Mouse (Mus musculus): ENCODE measurements at regions not wholly inside any gene's neighbourhood (a gene's known extent, or its start where the extent isn't known, plus 50 kb on each side); places are given as distances from the start of the nearest gene placed in this dataset.

GRCm38 (mm10) chr5:90065884-90066615 lies 157.8 kb downstream of the Cox18 start:
- Histone ChIP-seq H3K36me3 (ENCODE audit: control insufficient read depth in 1 of 2, insufficient read depth in 2 of 2, low read length in 2 of 2) (no peaks in the 10 kb centered on the region), H3K27me3 (ENCODE audit: control insufficient read depth in 1 of 2, insufficient read depth in 2 of 2, low read length in 2 of 2) (no peaks in the 10 kb centered on the region), H3K4me1 (ENCODE audit: control insufficient read depth in 1 of 2, insufficient read depth in 2 of 2, low read length in 2 of 2) (no peaks in the 10 kb centered on the region), H3K9me3 (replicated peaks; ENCODE audit: insufficient read depth, low read length) (no peaks in the 10 kb centered on the region), H3K4me3 (ENCODE audit: control insufficient read depth in 1 of 2, insufficient read depth in 1 of 2, low read depth in 2 of 2, low read length in 2 of 2) (no peak overlapping the region), H3K79me2 (ENCODE audit: control insufficient read depth, insufficient read depth, low read length, poor library complexity) (no peaks in the 10 kb centered on the region), H3K9ac (ENCODE audit: control insufficient read depth, low read depth, low read length, poor library complexity, severe bottlenecking) (no peak overlapping the region), H3K27ac (ENCODE audit: control insufficient read depth, low read depth, low read length) (no peak overlapping the region)
- peak; percentile 16 for DNase-seq (ENCODE audit: low read depth, low spot score)
- TF ChIP-seq KAT2A (conservative IDR thresholded peaks at IDR 0.05; ENCODE audit: low read depth, low read length), result no peak
- no peak for TF ChIP-seq ZMIZ1 (IDR thresholded peaks at IDR 0.05; ENCODE audit: low read depth, low read length)
- TF ChIP-seq ZNF384 (IDR thresholded peaks at IDR 0.05; ENCODE audit: low read depth, low read length), result peak; percentile 78

GRCm38 (mm10) chr5:90055686-90056085 lies 168.1 kb downstream of the Cox18 start:
- H3K27me3 ChIP-seq (ENCODE audit: control insufficient read depth in 1 of 2, insufficient read depth in 2 of 2, low read length in 2 of 2), result no peaks in the 10 kb centered on the region
- H3K9me3 ChIP-seq (replicated peaks; ENCODE audit: insufficient read depth, low read length), result no peaks in the 10 kb centered on the region
- no peaks in the 10 kb centered on the region for H3K79me2 ChIP-seq (ENCODE audit: control insufficient read depth, insufficient read depth, low read length, poor library complexity)
- no peak overlapping the region for H3K4me3 ChIP-seq (ENCODE audit: control insufficient read depth in 1 of 2, insufficient read depth in 1 of 2, low read depth in 2 of 2, low read length in 2 of 2)
- no peak overlapping the region for H3K9ac ChIP-seq (ENCODE audit: control insufficient read depth, low read depth, low read length, poor library complexity, severe bottlenecking)
- peak; percentile 39; the same call in 1 of the 2 replicates for TF ChIP-seq ZC3H11A (IDR thresholded peaks at IDR 0.05; ENCODE audit: low read depth, low read length)
- no peak for TF ChIP-seq MAX (IDR thresholded peaks at IDR 0.05; ENCODE audit: low read length)
- TF ChIP-seq RAD21 (IDR thresholded peaks at IDR 0.05; ENCODE audit: low read depth, low read length), result peak; percentile 53
- no peak for TF ChIP-seq USF1 (IDR thresholded peaks at IDR 0.05; ENCODE audit: low read depth, low read length)
- peak; percentile 71 for TF ChIP-seq SMC3 (IDR thresholded peaks at IDR 0.05; ENCODE audit: low read depth, low read length)
- peak; percentile 49 to 69 (median 64) for TF ChIP-seq CTCF (IDR thresholded peaks at IDR 0.05 in 2 of 3, conservative IDR thresholded peaks at IDR 0.05 in 1 of 3; ENCODE audit: control insufficient read depth in 1 of 3, insufficient read depth in 1 of 3, low read depth in 2 of 3, low read length in 3 of 3, poor library complexity in 1 of 3, severe bottlenecking in 1 of 3)
- H3K4me1 ChIP-seq (ENCODE audit: control insufficient read depth in 1 of 2, insufficient read depth in 2 of 2, low read length in 2 of 2), result no peaks in the 10 kb centered on the region
- DNase-seq (ENCODE audit: low read depth, low spot score), result peak; percentile 28
- H3K27ac ChIP-seq (ENCODE audit: control insufficient read depth, low read depth, low read length), result no peak overlapping the region
- no peaks in the 10 kb centered on the region for H3K36me3 ChIP-seq (ENCODE audit: control insufficient read depth in 1 of 2, insufficient read depth in 2 of 2, low read length in 2 of 2)

GRCm38 (mm10) chr5:90052516-90052915 lies 169.4 kb upstream of the Adamts3 start:
- H3K9ac ChIP-seq (ENCODE audit: control insufficient read depth, low read depth, low read length, poor library complexity, severe bottlenecking), result no peak overlapping the region
- no peaks in the 10 kb centered on the region for H3K27me3 ChIP-seq (ENCODE audit: control insufficient read depth in 1 of 2, insufficient read depth in 2 of 2, low read length in 2 of 2)
- H3K4me3 ChIP-seq (ENCODE audit: control insufficient read depth in 1 of 2, insufficient read depth in 1 of 2, low read depth in 2 of 2, low read length in 2 of 2), result no peak overlapping the region
- H3K4me1 ChIP-seq (ENCODE audit: control insufficient read depth in 1 of 2, insufficient read depth in 2 of 2, low read length in 2 of 2), result no peaks in the 10 kb centered on the region
- H3K36me3 ChIP-seq (ENCODE audit: control insufficient read depth in 1 of 2, insufficient read depth in 2 of 2, low read length in 2 of 2), result no peaks in the 10 kb centered on the region
- H3K9me3 ChIP-seq (replicated peaks; ENCODE audit: insufficient read depth, low read length), result no peaks in the 10 kb centered on the region
- H3K27ac ChIP-seq (ENCODE audit: control insufficient read depth, low read depth, low read length), result no peak overlapping the region
- no peaks in the 10 kb centered on the region for H3K79me2 ChIP-seq (ENCODE audit: control insufficient read depth, insufficient read depth, low read length, poor library complexity)
- TF ChIP-seq CHD1 (IDR thresholded peaks at IDR 0.05; ENCODE audit: low read depth, low read length), result no peak
- TF ChIP-seq SMC3 (IDR thresholded peaks at IDR 0.05; ENCODE audit: low read depth, low read length), result no peak
- no peak for TF ChIP-seq USF1 (IDR thresholded peaks at IDR 0.05; ENCODE audit: low read depth, low read length)
- TF ChIP-seq RCOR1 (IDR thresholded peaks at IDR 0.05; ENCODE audit: low read depth, low read length), result no peak
- no peak for DNase-seq (ENCODE audit: low read depth, low spot score)

Measured in MEL (cell line).